Mouse (Mus musculus): Measurements from ENCODE around the gene Cox7b2.
"Not testable (repeated sequence)": the region's sequence is repeated elsewhere in the genome, so short reads cannot be mapped to it uniquely, and the experiment has no call there.

The Cox7b2 gene

GRCm38 (mm10) chr5:71548079-71548478 is at the start of gene Cox7b2:
TSS of gene Cox7b2 (minus strand) at chr5:71548205.
- DNase-seq (ENCODE audit: low spot score in 2 of 2) = no peak

GRCm38 (mm10) chr5:71595321-71595720 is 47.3 kb upstream of the Cox7b2 start:
- DNase-seq (ENCODE audit: low spot score in 2 of 2) = no peak

- DNase-seq (ENCODE audit: low spot score in 2 of 2) = no peak
These were observed 45.8 kb upstream of the Cox7b2 start for GRCm38 (mm10) chr5:71593745-71594255.

- DNase-seq (ENCODE audit: low spot score in 2 of 2) = no peak
These were observed 23.7 kb upstream of the Cox7b2 start for GRCm38 (mm10) chr5:71571646-71572237.

GRCm38 (mm10) chr5:71545554-71545953 is 2.5 kb downstream of the Cox7b2 start:
- DNase-seq (ENCODE audit: low spot score in 2 of 2) = no peak

- not testable (repeated sequence) for DNase-seq (ENCODE audit: low spot score in 2 of 2)
These were observed 22.5 kb downstream of the Cox7b2 start for GRCm38 (mm10) chr5:71525486-71525885.

- peak in 1 of 2 experiments; percentile 49 for DNase-seq (ENCODE audit: low spot score in 2 of 2)
These were observed 45.8 kb downstream of the Cox7b2 start for GRCm38 (mm10) chr5:71502058-71502678.

GRCm38 (mm10) chr5:71495621-71496020 is 52.4 kb downstream of the Cox7b2 start:
- no peak for DNase-seq (ENCODE audit: low spot score in 2 of 2)

- no peak for DNase-seq (ENCODE audit: low spot score in 2 of 2)
These were observed 91.0 kb downstream of the Cox7b2 start for GRCm38 (mm10) chr5:71456957-71457356.

GRCm38 (mm10) chr5:71440174-71440573 is 107.8 kb downstream of the Cox7b2 start:
- no peak for DNase-seq (ENCODE audit: low spot score in 2 of 2)

Measured in spleen, postnatal 10 days (tissue).